Mouse (Mus musculus) C2C12 (cell line): ENCODE measurements around the gene Slirp.

ENCODE experiments used
- CEBPB ChIP-seq: IDR thresholded peaks from one replicate; pipeline ENCODE4 v1.6.1; 2011; ENCODE audit warnings: low read depth, mild to moderate bottlenecking, control low read depth, moderate library complexity
- CTCF ChIP-seq: IDR thresholded peaks from one replicate; pipeline ENCODE4 v1.5.1; 2011; ENCODE audit not compliant: control insufficient read depth, insufficient read depth, insufficient read length
- FOSL1 ChIP-seq: IDR thresholded peaks from one replicate; pipeline ENCODE4 v1.8.0; 2011; ENCODE audit warnings: mild to moderate bottlenecking, low read length; ENCODE audit not compliant: poor library complexity, insufficient read depth, severe bottlenecking
- MYOD1 ChIP-seq: IDR thresholded peaks from one replicate; pipeline ENCODE4 v1.6.1; 2011; ENCODE audit warnings: low read depth; ENCODE audit not compliant: control insufficient read depth, insufficient read length
- USF1 ChIP-seq: IDR thresholded peaks from one replicate; pipeline ENCODE4 v1.6.1; 2011; ENCODE audit warnings: low read depth, mild to moderate bottlenecking, control low read depth, moderate library complexity

- TF ChIP-seq CTCF (peak; percentile 60), MYOD1 (no peak), FOSL1 (no peak), USF1 (no peak), CEBPB (no peak)
Observed at GRCm38 (mm10) chr12:87416690-87417089, 27.0 kb upstream of the Slirp start.
